Mouse (Mus musculus): ENCODE results near the gene Chil1.
A peak's percentile ranks its signal among the peaks of the same experiment; 100 is the strongest.

Chil1 gene

DNA sequence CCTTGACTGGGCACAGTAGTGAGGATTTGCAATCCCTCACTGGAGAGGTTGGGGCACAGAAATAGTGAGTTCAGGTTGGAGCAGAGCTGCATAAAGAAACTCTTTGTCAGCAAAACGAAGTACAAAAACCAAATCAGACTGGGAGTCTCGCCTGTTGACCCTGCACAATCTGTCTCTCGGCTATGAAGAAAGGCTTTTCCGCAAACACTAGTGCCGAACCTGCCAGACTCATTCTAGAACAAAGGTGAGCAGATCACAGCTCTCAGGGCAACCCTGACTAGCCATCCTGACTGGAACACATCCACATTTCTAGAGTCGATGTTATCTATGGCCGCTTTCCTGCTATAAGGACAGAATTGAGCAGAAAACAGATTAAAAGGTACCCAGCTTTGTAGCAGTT is 8.9 kb upstream of the Chil1 start:
- no peak for DNase-seq (ENCODE audit: low read depth, low spot score)

DNA sequence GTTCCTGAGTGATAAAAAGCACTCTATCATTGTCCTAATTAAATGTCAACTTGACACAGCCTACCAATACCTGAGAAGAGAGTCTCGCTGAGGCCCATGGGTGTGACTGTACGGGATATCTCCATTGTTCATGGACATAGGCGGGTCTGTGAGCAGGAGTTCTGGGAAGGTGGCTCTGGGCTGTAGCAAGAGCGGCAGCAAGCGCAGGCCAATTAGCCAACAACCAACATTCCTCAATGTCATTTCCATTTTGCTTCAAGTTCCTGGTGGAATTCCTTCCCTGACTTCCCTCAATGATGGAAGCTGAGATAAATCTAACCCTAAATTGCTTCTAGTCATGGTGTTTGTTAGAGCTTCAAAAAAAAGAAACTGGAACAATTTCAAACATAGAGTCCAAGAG is 4.0 kb upstream of the Chil1 start:
- no peak for DNase-seq (ENCODE audit: low read depth, low spot score)

GRCm38 (mm10) chr1:134184089-134184488 is 2.1 kb downstream of the Chil1 start:
- DNase-seq (ENCODE audit: low read depth, low spot score) = no peak

GRCm38 (mm10) chr1:134188217-134188616 is 6.2 kb downstream of the Chil1 start:
- no peak for DNase-seq (ENCODE audit: low read depth, low spot score)

DNA sequence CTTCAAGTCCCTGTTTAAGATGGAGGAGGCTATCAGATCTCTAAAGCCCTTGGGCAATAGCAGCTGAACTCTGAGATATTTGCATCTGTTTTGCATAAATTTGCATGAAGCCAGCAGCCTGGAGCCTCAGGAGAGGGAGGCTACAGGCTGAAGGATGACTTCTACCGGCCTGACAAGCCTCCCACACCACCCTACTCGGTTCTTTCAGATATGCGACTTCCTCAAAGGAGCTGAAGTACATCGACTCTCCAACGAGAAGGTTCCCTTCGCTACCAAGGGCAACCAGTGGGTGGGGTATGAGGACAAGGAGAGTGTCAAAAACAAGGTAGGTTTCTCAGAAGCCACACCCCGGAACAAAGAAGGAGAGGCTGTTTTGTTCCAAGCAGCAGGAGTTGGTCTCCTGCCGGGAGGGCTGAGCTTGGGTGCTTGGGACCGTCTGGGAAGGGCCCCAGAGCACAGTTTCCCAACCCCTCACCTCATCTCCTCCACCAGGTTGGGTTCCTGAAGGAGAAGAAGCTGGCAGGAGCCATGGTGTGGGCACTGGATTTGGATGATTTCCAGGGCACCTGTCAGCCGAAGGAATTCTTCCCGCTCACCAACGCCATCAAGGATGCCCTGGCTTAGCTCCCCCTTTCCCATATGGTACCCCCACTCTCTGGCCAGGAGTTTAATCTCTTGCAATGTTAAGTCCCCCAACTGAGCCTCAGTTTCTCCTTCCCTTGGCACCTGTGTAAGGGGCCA is 7.2 kb downstream of the Chil1 start:
- no peak for DNase-seq (ENCODE audit: low read depth, low spot score)

- no peak for DNase-seq (ENCODE audit: low read depth, low spot score)
These were observed 9.2 kb downstream of the Chil1 start for GRCm38 (mm10) chr1:134191192-134191591.

DNA sequence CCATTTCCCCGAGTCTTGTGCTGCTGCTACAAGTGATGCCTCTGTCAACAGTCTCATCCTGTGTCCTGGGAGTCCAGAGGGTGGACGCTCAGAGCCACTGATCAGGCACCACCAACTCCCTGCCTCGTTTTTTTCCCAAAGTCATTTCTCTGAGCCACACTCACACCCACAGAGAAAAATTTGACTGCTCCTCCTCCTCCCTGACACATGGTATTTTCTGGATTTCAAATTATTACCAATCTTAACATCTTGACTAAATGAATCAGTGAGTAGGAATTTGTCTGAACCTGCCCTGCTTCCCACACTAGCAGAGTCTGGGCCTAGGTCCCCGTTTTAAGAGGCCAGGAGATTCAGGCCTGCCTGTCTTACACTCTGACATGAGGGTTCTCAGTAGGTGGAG is 10.0 kb downstream of the Chil1 start:
- no peak for DNase-seq (ENCODE audit: low read depth, low spot score)

DNA sequence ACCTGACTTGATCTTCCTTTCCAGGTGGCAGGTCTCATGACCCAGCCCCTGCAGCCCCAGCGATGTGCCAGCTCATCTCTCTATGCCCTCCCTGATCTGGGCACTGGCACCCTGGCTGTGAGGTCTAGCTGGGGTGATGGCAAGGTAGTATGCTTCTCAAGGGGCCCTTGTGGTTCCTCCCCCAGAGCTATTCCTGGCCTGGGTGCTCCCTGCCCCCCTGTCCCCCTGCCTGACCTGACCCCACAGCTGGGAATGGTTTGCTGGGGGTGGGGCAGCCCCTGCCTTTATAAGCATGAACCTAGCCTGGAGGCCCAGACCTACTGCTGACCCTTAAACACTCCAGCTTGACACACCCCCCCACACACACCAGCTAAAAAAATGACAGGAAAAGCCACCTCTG is 11.2 kb downstream of the Chil1 start, which contains the start of gene Mybph:
Mybph (plus strand) TSS at position 323 of the 400 bp plus-strand sequence.
- DNase-seq (ENCODE audit: low read depth, low spot score) = no peak

GRCm38 (mm10) chr1:134193674-134194197 is 11.8 kb downstream of the Chil1 start:
- DNase-seq (ENCODE audit: low read depth, low spot score) = no peak

DNA sequence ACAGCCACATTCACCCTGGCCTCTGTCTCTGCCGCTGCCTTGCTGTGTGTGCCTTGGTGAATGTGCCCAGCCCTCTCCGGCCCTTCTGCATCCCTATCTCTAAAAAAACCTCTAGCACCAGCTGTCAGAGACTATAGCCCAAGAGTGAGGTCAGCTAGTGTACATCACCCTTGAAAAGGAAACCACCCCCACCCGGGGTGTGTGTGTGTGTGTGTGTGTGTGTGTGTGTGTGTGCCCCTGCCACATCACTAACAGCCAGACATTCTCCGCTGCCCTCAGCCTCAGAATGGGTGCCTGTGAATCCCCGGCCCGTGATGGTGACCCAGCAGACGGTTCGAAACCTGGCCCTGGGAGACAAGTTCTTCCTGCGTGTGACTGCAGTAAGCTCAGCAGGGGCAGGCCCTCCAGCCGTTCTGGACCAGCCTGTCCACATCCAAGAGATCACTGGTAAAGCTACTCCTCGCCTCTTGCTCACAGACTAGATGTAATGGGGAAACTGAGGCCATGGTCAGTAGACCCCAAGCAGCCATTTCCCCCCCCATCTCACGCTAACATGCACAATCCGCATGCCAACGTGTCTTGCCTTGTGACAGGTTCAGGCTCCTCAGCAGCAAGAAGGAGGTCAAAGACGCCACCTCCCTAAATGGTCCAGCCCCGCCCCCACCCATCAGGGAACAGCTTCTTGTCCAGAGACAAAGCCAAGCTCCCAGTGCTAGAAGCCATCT is 12.5 kb downstream of the Chil1 start:
- no peak for DNase-seq (ENCODE audit: low read depth, low spot score)

GRCm38 (mm10) chr1:134195117-134195516 is 13.1 kb downstream of the Chil1 start:
- DNase-seq (ENCODE audit: low read depth, low spot score) = no peak

DNA sequence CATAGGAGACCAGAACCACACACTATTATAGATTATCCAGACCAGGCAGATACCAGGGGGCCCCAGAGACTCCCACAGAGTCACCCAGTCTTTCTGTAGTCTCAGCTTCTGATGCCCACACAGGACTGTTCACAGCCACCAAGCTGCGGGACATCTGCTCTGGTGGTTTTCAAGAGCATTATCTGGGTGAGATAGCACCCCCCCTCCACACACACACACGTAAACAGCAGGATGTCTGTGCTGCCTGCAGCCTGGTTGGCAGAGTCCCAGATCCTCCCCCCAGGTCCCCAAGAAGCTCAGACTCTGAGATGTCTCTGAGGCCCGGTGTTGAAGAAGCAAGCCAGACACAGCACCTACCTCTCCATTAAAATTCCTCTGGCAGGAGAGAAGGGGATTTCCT is 13.6 kb downstream of the Chil1 start:
- no peak for DNase-seq (ENCODE audit: low read depth, low spot score)

DNA sequence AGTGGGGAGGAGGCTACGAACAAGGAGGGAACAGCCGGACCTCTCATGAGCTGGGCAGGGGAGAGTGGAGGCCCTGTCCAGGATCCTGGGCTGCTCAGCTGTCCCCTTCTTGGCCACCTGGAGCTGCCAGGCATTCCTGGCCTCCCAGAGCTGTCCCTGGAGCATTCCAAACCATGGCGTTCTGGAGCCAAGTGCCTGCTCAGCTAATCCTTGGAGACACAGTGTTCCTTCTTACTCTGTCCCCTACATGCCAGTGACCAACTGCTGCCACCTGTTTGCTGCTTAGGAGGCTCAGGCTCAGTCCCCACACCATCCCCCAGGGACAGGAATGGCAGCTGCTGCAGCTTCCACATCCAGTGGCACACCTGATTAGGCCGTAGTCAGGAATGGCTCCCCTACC is 14.0 kb downstream of the Chil1 start:
- DNase-seq (ENCODE audit: low read depth, low spot score) = peak; percentile 21

GRCm38 (mm10) chr1:134196386-134196785 is 14.4 kb downstream of the Chil1 start:
- peak; percentile 34 for DNase-seq (ENCODE audit: low read depth, low spot score)

DNA sequence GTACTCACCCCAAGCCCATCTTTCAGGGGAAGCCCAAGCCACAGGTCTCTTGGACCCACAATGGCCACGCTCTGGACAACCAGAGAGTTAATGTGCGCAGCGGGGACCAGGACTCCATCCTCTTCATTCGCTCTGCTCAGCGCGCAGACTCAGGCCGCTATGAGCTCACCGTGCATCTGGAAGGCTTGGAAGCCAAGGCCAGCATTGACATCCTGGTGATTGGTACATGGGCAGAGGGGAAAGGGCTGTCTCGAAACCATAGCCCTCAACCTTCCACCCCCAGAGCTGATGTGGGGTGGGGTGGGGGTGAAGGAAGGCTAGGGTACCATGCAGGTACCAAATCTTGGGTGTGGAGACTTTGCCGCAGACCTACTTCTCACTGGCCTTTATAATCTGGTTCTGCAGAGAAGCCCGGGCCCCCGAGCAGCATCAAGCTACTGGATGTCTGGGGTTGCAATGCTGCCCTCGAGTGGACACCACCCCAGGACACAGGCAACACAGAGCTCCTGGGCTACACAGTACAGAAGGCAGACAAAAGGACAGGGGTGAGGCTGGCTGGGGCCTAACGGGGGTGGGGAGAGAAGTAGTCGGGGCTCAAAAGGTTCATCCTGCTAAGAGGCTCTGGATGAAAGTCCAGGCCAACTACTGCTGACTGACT is 15.5 kb downstream of the Chil1 start:
- DNase-seq (ENCODE audit: low read depth, low spot score) = no peak

DNA sequence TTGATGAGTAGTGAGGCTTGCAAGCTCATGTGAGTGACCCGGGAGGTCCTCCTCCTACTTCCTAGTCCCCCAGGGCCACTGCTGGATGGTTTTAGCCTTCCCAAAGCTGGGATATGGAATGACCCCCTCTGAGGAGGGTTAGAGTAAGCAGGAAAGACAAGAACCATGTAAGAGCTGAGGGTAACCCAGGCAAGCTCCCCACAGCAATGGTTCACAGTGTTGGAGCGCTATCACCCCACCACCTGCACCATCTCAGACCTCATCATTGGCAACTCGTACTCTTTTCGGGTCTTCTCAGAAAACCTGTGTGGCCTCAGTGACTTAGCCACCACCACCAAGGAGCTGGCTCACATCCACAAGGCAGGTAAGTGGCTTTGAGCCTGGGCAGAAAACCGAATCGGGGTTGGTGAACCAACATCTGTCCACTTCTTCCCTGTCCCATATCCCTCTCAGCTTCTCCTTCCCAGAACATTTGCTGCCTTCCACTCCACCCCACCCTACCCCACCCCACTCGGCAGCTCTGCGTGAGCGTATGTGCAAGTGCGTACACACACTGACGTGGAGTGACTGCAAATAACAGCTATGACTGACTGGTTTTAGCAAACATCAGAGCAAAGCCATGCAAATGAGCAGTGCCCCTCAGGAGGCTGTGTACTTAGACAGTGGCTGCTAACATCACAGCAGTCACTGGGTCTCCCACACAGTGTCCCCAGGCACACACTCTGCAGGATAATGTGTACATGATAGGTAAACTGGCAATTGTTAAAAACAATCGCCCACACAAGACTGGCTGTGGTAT is 16.4 kb downstream of the Chil1 start:
- no peak for DNase-seq (ENCODE audit: low read depth, low spot score)

DNA sequence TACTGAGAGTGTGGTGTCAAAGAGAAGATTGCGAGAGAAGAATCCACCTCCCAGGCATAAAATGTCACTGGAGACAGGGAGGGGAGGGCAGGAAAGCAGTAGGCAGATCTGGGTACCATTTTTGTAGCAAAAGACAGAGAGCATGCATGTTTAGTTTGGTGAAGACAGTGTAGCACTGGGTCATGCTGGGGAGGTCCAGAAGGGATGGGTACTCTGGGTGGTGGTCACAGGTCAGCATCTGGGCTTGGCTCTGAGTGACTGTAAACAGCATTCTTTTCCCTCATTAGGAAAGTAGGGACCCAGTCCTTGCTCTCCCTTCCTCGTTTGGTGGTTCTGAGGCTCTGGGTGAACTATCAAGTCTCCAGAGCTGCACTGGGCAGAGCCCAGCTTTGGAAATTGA is 18.5 kb downstream of the Chil1 start:
- DNase-seq (ENCODE audit: low read depth, low spot score) = no peak

DNA sequence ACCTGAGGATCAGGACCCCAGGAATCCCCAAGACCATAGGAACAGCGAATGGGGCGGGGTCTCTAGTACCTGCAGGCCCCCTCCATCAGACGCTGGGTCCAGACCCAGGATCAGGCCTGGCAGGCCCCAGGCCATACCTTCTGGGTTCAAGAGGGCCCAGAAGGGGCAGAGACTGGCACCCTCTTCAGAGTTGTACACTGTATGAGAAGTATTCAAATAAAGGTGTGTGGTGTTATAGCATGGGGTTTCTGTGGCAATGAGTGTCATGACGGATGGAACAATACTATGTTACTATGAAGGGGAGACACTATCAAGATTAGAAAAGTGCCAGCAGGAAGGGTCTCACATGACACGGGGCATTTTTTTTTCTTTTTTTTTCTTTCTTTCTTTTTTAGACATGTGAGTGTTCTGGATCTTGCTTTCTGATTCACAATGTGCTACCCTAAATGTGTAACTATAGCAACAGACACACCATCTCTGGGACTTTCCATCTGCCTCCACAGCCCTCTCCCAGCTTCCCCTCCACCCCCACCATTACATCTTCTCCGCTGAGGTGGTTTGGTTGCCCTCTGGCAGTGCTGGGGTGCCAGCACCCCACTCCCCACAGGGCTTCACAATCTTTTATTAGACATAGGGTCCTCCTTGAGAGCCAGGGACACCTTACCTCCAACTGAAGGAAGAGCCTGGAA is 19.2 kb downstream of the Chil1 start:
- DNase-seq (ENCODE audit: low read depth, low spot score) = no peak

DNA sequence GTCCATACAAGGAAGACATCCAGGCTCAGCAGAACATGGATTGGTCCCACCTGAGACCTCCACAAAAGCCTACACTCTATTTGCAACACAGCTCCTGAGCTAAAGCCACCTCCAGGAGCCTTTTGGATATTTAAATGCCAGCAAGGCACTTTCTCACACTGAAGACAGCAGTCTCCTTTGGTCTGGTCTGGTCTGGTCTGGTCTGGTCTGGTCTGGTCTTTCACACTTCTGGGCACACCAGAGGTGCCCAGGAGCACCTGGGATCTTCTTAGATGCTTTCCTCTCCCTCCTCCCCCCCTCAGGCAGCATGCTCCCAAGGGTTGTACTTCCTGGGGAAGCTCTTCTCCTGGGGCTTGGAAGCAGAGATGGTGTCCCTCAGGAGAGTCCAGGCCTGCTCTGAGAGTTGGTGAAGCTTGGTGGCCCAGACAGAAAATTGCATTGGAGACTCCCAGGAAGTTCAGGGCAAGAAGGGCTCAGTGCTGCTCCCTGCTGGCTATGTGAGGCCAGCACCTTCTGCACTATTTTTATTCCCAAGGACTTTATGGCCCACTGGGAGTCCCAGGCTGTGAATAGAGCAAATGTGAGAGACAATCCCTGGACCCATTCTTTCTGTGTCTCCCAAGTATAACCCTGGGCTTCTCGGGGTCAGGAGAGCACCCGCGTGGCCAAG is 19.9 kb downstream of the Chil1 start:
- peak; percentile 56 for DNase-seq (ENCODE audit: low read depth, low spot score)

DNA sequence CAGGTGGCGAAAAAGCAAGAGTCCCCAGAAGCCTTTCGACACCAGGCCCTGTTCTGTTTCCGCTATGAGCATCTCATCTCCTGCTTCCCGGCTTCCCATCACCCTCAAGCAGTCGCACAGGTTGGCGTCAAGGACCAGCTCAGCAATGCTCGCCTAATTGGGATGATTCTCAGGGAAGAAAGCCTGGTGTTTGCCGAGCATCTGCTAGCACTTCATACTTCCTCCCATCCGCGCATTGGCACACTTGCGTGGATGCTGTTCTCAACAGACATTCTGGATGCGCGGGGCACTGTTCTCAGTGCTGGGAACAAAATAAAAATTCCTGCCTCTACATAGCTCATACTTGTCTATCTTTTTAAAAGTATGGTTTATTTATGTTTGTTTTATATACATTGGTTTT is 22.3 kb downstream of the Chil1 start:
- no peak for DNase-seq (ENCODE audit: low read depth, low spot score)

Measured in mesoderm, embryonic 11.5 days (tissue).